Mouse (Mus musculus): ENCODE measurements around the gene Clip1. TPM values are rescaled to one million over a fixed set of nuclear protein-coding genes. Genes with fewer than 3 reads are reported as not detected.

Clip1 gene
- polyA plus RNA-seq, 1 experiment = 3.7 TPM

GRCm38 (mm10) chr5:123675221-123675620, 9.2 kb downstream of the Clip1 start:
- H3K9me3 ChIP-seq = no peaks in the 10 kb centered on the region
- peaks cover 4% of the 10 kb centered on the region for H3K36me3 ChIP-seq (replicated peaks; ENCODE audit: low read length)
- no peaks in the 10 kb centered on the region for H3K27me3 ChIP-seq (replicated peaks)
- no peak overlapping the region for H3K4me3 ChIP-seq (replicated peaks)
- H3K4me1 ChIP-seq = peaks cover 23% of the 10 kb centered on the region
- no peak for TF ChIP-seq FLI1 (IDR thresholded peaks at IDR 0.05; ENCODE audit: low read length)
- TF ChIP-seq GATA1 (IDR thresholded peaks at IDR 0.05; ENCODE audit: borderline replicate concordance, low read length) = no peak

- TF ChIP-seq FLI1 (IDR thresholded peaks at IDR 0.05; ENCODE audit: low read length) = no peak
- no peak for TF ChIP-seq GATA1 (IDR thresholded peaks at IDR 0.05; ENCODE audit: borderline replicate concordance, low read length)
- H3K36me3 ChIP-seq (replicated peaks; ENCODE audit: low read length) = no peaks in the 10 kb centered on the region
- peak overlapping the region; percentile 6 for H3K4me3 ChIP-seq (replicated peaks)
- no peaks in the 10 kb centered on the region for H3K27me3 ChIP-seq (replicated peaks)
- no peaks in the 10 kb centered on the region for H3K9me3 ChIP-seq
- peaks cover 33% of the 10 kb centered on the region for H3K4me1 ChIP-seq
These were observed 13.0 kb downstream of the Clip1 start for GRCm38 (mm10) chr5:123671473-123671820.

- Histone ChIP-seq H3K36me3 (replicated peaks; ENCODE audit: low read length) (no peaks in the 10 kb centered on the region), H3K9me3 (no peaks in the 10 kb centered on the region), H3K27me3 (replicated peaks) (no peaks in the 10 kb centered on the region), H3K4me3 (replicated peaks) (peak overlapping the region; percentile 87), H3K4me1 (peaks cover 34% of the 10 kb centered on the region)
- TF ChIP-seq FLI1 (IDR thresholded peaks at IDR 0.05; ENCODE audit: low read length) (no peak), GATA1 (IDR thresholded peaks at IDR 0.05; ENCODE audit: borderline replicate concordance, low read length) (no peak)
These were observed 13.5 kb downstream of the Clip1 start for GRCm38 (mm10) chr5:123670800-123671472.

- Histone ChIP-seq H3K27me3 (replicated peaks) (no peaks in the 10 kb centered on the region), H3K4me1 (peaks cover 36% of the 10 kb centered on the region), H3K9me3 (no peaks in the 10 kb centered on the region), H3K4me3 (replicated peaks) (peak overlapping the region; percentile 87), H3K36me3 (replicated peaks; ENCODE audit: low read length) (no peaks in the 10 kb centered on the region)
- TF ChIP-seq GATA1 (IDR thresholded peaks at IDR 0.05; ENCODE audit: borderline replicate concordance, low read length) = no peak
- TF ChIP-seq FLI1 (IDR thresholded peaks at IDR 0.05; ENCODE audit: low read length) = no peak
These were observed 14.2 kb downstream of the Clip1 start for GRCm38 (mm10) chr5:123669991-123670799.

- Histone ChIP-seq H3K9me3 (no peaks in the 10 kb centered on the region), H3K36me3 (replicated peaks; ENCODE audit: low read length) (no peaks in the 10 kb centered on the region), H3K4me1 (peaks cover 35% of the 10 kb centered on the region), H3K4me3 (replicated peaks) (no peak overlapping the region), H3K27me3 (replicated peaks) (no peaks in the 10 kb centered on the region)
- TF ChIP-seq FLI1 (IDR thresholded peaks at IDR 0.05; ENCODE audit: low read length) = no peak
- TF ChIP-seq GATA1 (IDR thresholded peaks at IDR 0.05; ENCODE audit: borderline replicate concordance, low read length) = no peak
These were observed 16.5 kb downstream of the Clip1 start for GRCm38 (mm10) chr5:123667915-123668314.

- Histone ChIP-seq H3K27me3 (replicated peaks) (no peaks in the 10 kb centered on the region), H3K4me1 (peaks cover 48% of the 10 kb centered on the region), H3K36me3 (replicated peaks; ENCODE audit: low read length) (no peaks in the 10 kb centered on the region), H3K4me3 (replicated peaks) (no peak overlapping the region), H3K9me3 (no peaks in the 10 kb centered on the region)
- no peak for TF ChIP-seq GATA1 (IDR thresholded peaks at IDR 0.05; ENCODE audit: borderline replicate concordance, low read length)
- no peak for TF ChIP-seq FLI1 (IDR thresholded peaks at IDR 0.05; ENCODE audit: low read length)
These were observed 18.5 kb downstream of the Clip1 start for GRCm38 (mm10) chr5:123665956-123666355.

- H3K4me1 ChIP-seq = peaks cover 50% of the 10 kb centered on the region
- no peaks in the 10 kb centered on the region for H3K27me3 ChIP-seq (replicated peaks)
- no peak overlapping the region for H3K4me3 ChIP-seq (replicated peaks)
- TF ChIP-seq FLI1 (IDR thresholded peaks at IDR 0.05; ENCODE audit: low read length) = no peak
- no peak for TF ChIP-seq GATA1 (IDR thresholded peaks at IDR 0.05; ENCODE audit: borderline replicate concordance, low read length)
- no peaks in the 10 kb centered on the region for H3K36me3 ChIP-seq (replicated peaks; ENCODE audit: low read length)
- H3K9me3 ChIP-seq = no peaks in the 10 kb centered on the region
These were observed 20.1 kb downstream of the Clip1 start for GRCm38 (mm10) chr5:123664329-123664728.

GRCm38 (mm10) chr5:123662059-123662458, 22.4 kb downstream of the Clip1 start:
- no peaks in the 10 kb centered on the region for H3K27me3 ChIP-seq (replicated peaks)
- no peaks in the 10 kb centered on the region for H3K36me3 ChIP-seq (replicated peaks; ENCODE audit: low read length)
- H3K4me3 ChIP-seq (replicated peaks) = peak overlapping the region; percentile 86
- no peak for TF ChIP-seq GATA1 (IDR thresholded peaks at IDR 0.05; ENCODE audit: borderline replicate concordance, low read length)
- no peak for TF ChIP-seq FLI1 (IDR thresholded peaks at IDR 0.05; ENCODE audit: low read length)
- peaks cover 52% of the 10 kb centered on the region for H3K4me1 ChIP-seq
- no peaks in the 10 kb centered on the region for H3K9me3 ChIP-seq

- Histone ChIP-seq H3K27me3 (replicated peaks) (no peaks in the 10 kb centered on the region), H3K36me3 (replicated peaks; ENCODE audit: low read length) (no peaks in the 10 kb centered on the region), H3K9me3 (no peaks in the 10 kb centered on the region), H3K4me3 (replicated peaks) (peak overlapping the region; percentile 86), H3K4me1 (peaks cover 52% of the 10 kb centered on the region)
- TF ChIP-seq GATA1 (IDR thresholded peaks at IDR 0.05; ENCODE audit: borderline replicate concordance, low read length) = no peak
- TF ChIP-seq FLI1 (IDR thresholded peaks at IDR 0.05; ENCODE audit: low read length) = no peak
These were observed 22.8 kb downstream of the Clip1 start for GRCm38 (mm10) chr5:123661602-123662001.

- H3K27me3 ChIP-seq (replicated peaks) = no peaks in the 10 kb centered on the region
- H3K4me1 ChIP-seq = peaks cover 61% of the 10 kb centered on the region
- TF ChIP-seq FLI1 (IDR thresholded peaks at IDR 0.05; ENCODE audit: low read length) (no peak), GATA1 (IDR thresholded peaks at IDR 0.05; ENCODE audit: borderline replicate concordance, low read length) (no peak)
- no peaks in the 10 kb centered on the region for H3K9me3 ChIP-seq
- peak overlapping the region; percentile 34 for H3K4me3 ChIP-seq (replicated peaks)
- peaks cover 8% of the 10 kb centered on the region for H3K36me3 ChIP-seq (replicated peaks; ENCODE audit: low read length)
These were observed 26.8 kb downstream of the Clip1 start for GRCm38 (mm10) chr5:123657651-123658050.

Measured in megakaryocyte, embryonic 14.5 days (primary cell).